11 mouse cellular contexts compared by ENCODE assay signal in the genomic region with DNA sequence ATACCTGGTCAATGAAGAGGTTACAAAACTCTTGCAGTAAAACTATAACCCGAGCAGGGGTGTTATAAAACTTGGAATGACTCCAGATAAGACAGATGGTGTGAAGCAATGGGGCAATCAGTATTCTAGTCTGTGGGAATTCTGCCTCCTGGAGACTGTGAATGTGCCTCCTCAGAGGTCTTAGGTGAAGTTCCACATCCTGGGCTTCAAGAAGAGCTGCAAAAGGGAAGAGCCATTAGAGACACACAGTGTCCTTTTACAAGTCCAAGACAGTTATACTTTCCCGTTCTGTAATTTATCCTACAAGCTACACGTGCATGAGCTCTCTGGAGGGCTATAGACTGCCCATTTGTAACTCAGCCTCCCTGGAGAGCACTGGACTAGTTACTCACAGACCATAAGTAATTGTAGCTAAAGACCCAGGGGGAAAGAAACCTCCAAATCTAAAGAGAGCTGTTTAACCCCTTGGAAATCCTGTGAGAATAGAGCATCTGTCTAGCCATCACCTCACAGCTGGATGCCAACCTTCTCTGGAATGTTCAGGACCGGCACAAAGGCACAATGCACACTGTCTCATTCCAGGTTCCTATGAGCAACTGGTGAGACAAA. TPM values are rescaled to one million over a fixed set of nuclear protein-coding genes. Genes with fewer than 3 reads are reported as not detected.
DNase-seq lines count a peak whose midpoint lies in the region; ATAC-seq and TF ChIP-seq lines count a peak whose summit lies in the region.
"Had no signal": no experiment of that assay in that cellular context is flagged by ENCODE, and none has a peak within 500 bp of the region (broad histone marks: within the 10 kb centered on the region; RNA-seq: fewer than 3 reads in every experiment).

No protein-coding gene starts in this region.

- DNase-seq in kidney, postnatal 0 days (ENCODE audit: low spot score) = peak; percentile 30
- DNase-seq in kidney, postnatal 4 days = no peak
- peak; percentile 17 for DNase-seq in adipocyte (ENCODE audit: low spot score)
- peak; percentile 74 for DNase-seq in embryo, embryonic 10 days (ENCODE audit: low spot score)
- no peak for DNase-seq in gastrocnemius, postnatal 36 days
- no peak for DNase-seq in right cerebral cortex, adult 18-20 months
- no peak for DNase-seq in heart, postnatal 10 days
- DNase-seq: heart, postnatal 14 days; left cerebral cortex, postnatal 4 days had no signal

- H3K4me2 ChIP-seq in kidney, postnatal 0 days (ENCODE audit: low read length) = no peak overlapping the region
- no peak overlapping the region for H3K4me2 ChIP-seq in liver, embryonic 16.5 days (ENCODE audit: low read depth, low read length)

- no peaks in the 10 kb centered on the region for H3K27me3 ChIP-seq in kidney, postnatal 0 days (ENCODE audit: insufficient read depth, low read length)
- no peaks in the 10 kb centered on the region for H3K27me3 ChIP-seq in liver, embryonic 16.5 days (ENCODE audit: control insufficient read depth, insufficient read depth, low read depth, low read length)

- no peaks in the 10 kb centered on the region for H3K4me1 ChIP-seq in kidney, postnatal 0 days (replicated peaks; ENCODE audit: insufficient read depth, low read length)
- H3K4me1 ChIP-seq in liver, embryonic 16.5 days (ENCODE audit: control insufficient read depth, low read depth, low read length) = peaks cover 3% of the 10 kb centered on the region

- WGBS in kidney, postnatal 0 days = 15% methylated on average over 4 of the region's 4 CpGs
- 35% methylated on average over 4 of the region's 4 CpGs for WGBS in liver, embryonic 16.5 days (ENCODE audit: insufficient replicate concordance)

- H3K4me3 ChIP-seq in kidney, postnatal 0 days (replicated peaks; ENCODE audit: low read depth, low read length) = no peak overlapping the region
- no peak overlapping the region for H3K4me3 ChIP-seq in liver, embryonic 16.5 days (ENCODE audit: low read depth, low read length)

- no peak for ATAC-seq in kidney, postnatal 0 days (replicated peaks; ENCODE audit: low FRiP score, low read depth)
- peak; percentile 47 for ATAC-seq in liver, embryonic 16.5 days (ENCODE audit: low read depth)

- no peak for TF ChIP-seq CTCF in kidney, postnatal 0 days (IDR thresholded peaks at IDR 0.05; ENCODE audit: low read depth)

- no peaks in the 10 kb centered on the region for H3K36me3 ChIP-seq in kidney, postnatal 0 days (ENCODE audit: insufficient read depth, low read length)
- H3K36me3 ChIP-seq in liver, embryonic 16.5 days (ENCODE audit: control insufficient read depth, insufficient read depth) = no peaks in the 10 kb centered on the region

- intact Hi-C loops in gastrocnemius, postnatal 36 days (cut with DNase I) = no loop called here
- intact Hi-C loops in heart, postnatal 10 days (cut with DNase I) = no loop called here

- H3K9ac ChIP-seq in kidney, postnatal 0 days (ENCODE audit: low read depth, low read length) = no peak overlapping the region
- no peak overlapping the region for H3K9ac ChIP-seq in liver, embryonic 16.5 days (ENCODE audit: low read depth, low read length)

- no peak overlapping the region for H3K27ac ChIP-seq in kidney, postnatal 0 days
- peak overlapping the region; percentile 37; the same call in 1 of the 2 replicates for H3K27ac ChIP-seq in liver, embryonic 16.5 days (ENCODE audit: low read length)

- H3K9me3 ChIP-seq in kidney, postnatal 0 days (replicated peaks; ENCODE audit: low read length) = no peaks in the 10 kb centered on the region
- H3K9me3 ChIP-seq in liver, embryonic 16.5 days (replicated peaks; ENCODE audit: control insufficient read depth, low read length) = no peaks in the 10 kb centered on the region

RNA-seq across cellular contexts. Expression of a gene that starts 11.9 kb away (rescaled TPM):
- 1.0 and 1.3 TPM in 2 replicates for polyA plus RNA-seq in kidney, postnatal 0 days (2015; fragmentation: Nextera tagmentation; extraction: Ambion mirVana)
- 0.06 and 0.17 TPM in 2 replicates for polyA plus RNA-seq in liver, embryonic 16.5 days (2015; fragmentation: Nextera tagmentation; extraction: Ambion mirVana)
- total RNA-seq in gastrocnemius, postnatal 36 days (2021) = not detected
- not detected for total RNA-seq in heart, postnatal 10 days (2021)
- total RNA-seq: neutrophil, adult 5-6 weeks had no signal

Comparison
In these comparisons a context has a peak if more than half of its experiments do, and no peak if none do; other contexts are left out.
1. DNase-seq: peak in kidney, postnatal 0 days (single experiment), adipocyte (single experiment) and embryo, embryonic 10 days (single experiment); none in kidney, postnatal 4 days (0 of 2), gastrocnemius, postnatal 36 days (0 of 2), right cerebral cortex, adult 18-20 months (single experiment) and heart, postnatal 10 days (0 of 2).